Mouse (Mus musculus): ENCODE data around the gene Rpf1. TPM values are rescaled to one million over a fixed set of nuclear protein-coding genes. Genes with fewer than 3 reads are reported as not detected.

The Rpf1 gene
- polyA plus RNA-seq, 1 experiment from 2014 or later, result 37.0 TPM

GRCm38 (mm10) chr3:146499431-146500002, 21.7 kb downstream of the Rpf1 start, which contains the start of the genes Spata1 and Gng5:
Gene Spata1 (minus strand): TSS chr3:146499753.
Gene Gng5 (plus strand): TSS chr3:146499807.
- under 1% methylated on average over 73 of the region's 88 CpGs for WGBS

GRCm38 (mm10) chr3:146498989-146499388, 22.2 kb downstream of the Rpf1 start:
- peaks cover 7% of the 10 kb centered on the region; the same call in 1 of the 2 replicates for H3K36me3 ChIP-seq
- H3K27ac ChIP-seq (replicated peaks), result peak overlapping the region; percentile 72
- peak overlapping the region; percentile 72 for H3K4me2 ChIP-seq
- H3K4me1 ChIP-seq (replicated peaks), result peaks cover 28% of the 10 kb centered on the region
- peak overlapping the region; percentile 49 for H3K9ac ChIP-seq
- peak overlapping the region; percentile 79 for H3K4me3 ChIP-seq
- H3K9me3 ChIP-seq, result no peaks in the 10 kb centered on the region
- no peak for ATAC-seq (ENCODE audit: low FRiP score, low read depth)
- WGBS, result 5% methylated on average over 13 of the region's 13 CpGs
- H3K27me3 ChIP-seq, result no peaks in the 10 kb centered on the region

More at GRCm38 (mm10) chr3:146499431-146500002, 21.7 kb downstream of the Rpf1 start, which contains the start of the genes Spata1 and Gng5:
- peak within 1 kb of the TSS; percentile 49 for H3K9ac ChIP-seq
- peak; percentile 91 for ATAC-seq (ENCODE audit: low FRiP score, low read depth)
- H3K4me2 ChIP-seq, result peak within 1 kb of the TSS; percentile 72
- peaks cover 28% of the 10 kb centered on the region for H3K4me1 ChIP-seq (replicated peaks)
- peak within 1 kb of the TSS; percentile 79 for H3K4me3 ChIP-seq
- no peaks in the 10 kb centered on the region for H3K27me3 ChIP-seq
- H3K36me3 ChIP-seq, result peaks cover 9% of the 10 kb centered on the region; the same call in 1 of the 2 replicates
- H3K27ac ChIP-seq (replicated peaks), result peak within 1 kb of the TSS; percentile 77
- H3K9me3 ChIP-seq, result no peaks in the 10 kb centered on the region

GRCm38 (mm10) chr3:146494941-146495340, 26.3 kb downstream of the Rpf1 start:
- no peak overlapping the region for H3K27ac ChIP-seq (replicated peaks)
- WGBS, result 65% methylated on average over 8 of the region's 8 CpGs
- no peak overlapping the region for H3K4me2 ChIP-seq
- no peak overlapping the region for H3K9ac ChIP-seq
- ATAC-seq (ENCODE audit: low FRiP score, low read depth), result no peak
- no peak overlapping the region for H3K4me3 ChIP-seq
- peaks cover 8% of the 10 kb centered on the region; the same call in 1 of the 2 replicates for H3K4me1 ChIP-seq (replicated peaks)
- no peaks in the 10 kb centered on the region for H3K9me3 ChIP-seq
- no peaks in the 10 kb centered on the region for H3K36me3 ChIP-seq
- H3K27me3 ChIP-seq, result no peaks in the 10 kb centered on the region

GRCm38 (mm10) chr3:146486464-146486863, 34.8 kb downstream of the Rpf1 start:
- no peaks in the 10 kb centered on the region for H3K27me3 ChIP-seq
- no peaks in the 10 kb centered on the region for H3K36me3 ChIP-seq
- H3K4me2 ChIP-seq, result no peak overlapping the region
- 92% methylated on average over 4 of the region's 4 CpGs for WGBS
- H3K4me3 ChIP-seq, result no peak overlapping the region
- no peak for ATAC-seq (ENCODE audit: low FRiP score, low read depth)
- H3K9me3 ChIP-seq, result no peaks in the 10 kb centered on the region
- H3K4me1 ChIP-seq (replicated peaks), result no peaks in the 10 kb centered on the region
- H3K9ac ChIP-seq, result no peak overlapping the region
- no peak overlapping the region for H3K27ac ChIP-seq (replicated peaks)

- no peaks in the 10 kb centered on the region for H3K36me3 ChIP-seq
- H3K27me3 ChIP-seq, result no peaks in the 10 kb centered on the region
- no peak overlapping the region for H3K4me2 ChIP-seq
- WGBS, result 73% methylated on average over 2 of the region's 2 CpGs
- no peak for ATAC-seq (ENCODE audit: low FRiP score, low read depth)
- H3K4me3 ChIP-seq, result no peak overlapping the region
- no peaks in the 10 kb centered on the region for H3K9me3 ChIP-seq
- no peak overlapping the region for H3K9ac ChIP-seq
- H3K4me1 ChIP-seq (replicated peaks), result no peaks in the 10 kb centered on the region
- H3K27ac ChIP-seq (replicated peaks), result no peak overlapping the region
These were observed 39.2 kb downstream of the Rpf1 start for GRCm38 (mm10) chr3:146482044-146482443.

GRCm38 (mm10) chr3:146474428-146474827, 46.8 kb downstream of the Rpf1 start:
- H3K4me2 ChIP-seq, result no peak overlapping the region
- H3K9ac ChIP-seq, result no peak overlapping the region
- no peaks in the 10 kb centered on the region for H3K36me3 ChIP-seq
- no peaks in the 10 kb centered on the region for H3K4me1 ChIP-seq (replicated peaks)
- ATAC-seq (ENCODE audit: low FRiP score, low read depth), result no peak
- no peak overlapping the region for H3K4me3 ChIP-seq
- H3K9me3 ChIP-seq, result no peaks in the 10 kb centered on the region
- 94% methylated on average over 3 of the region's 3 CpGs for WGBS
- no peaks in the 10 kb centered on the region for H3K27me3 ChIP-seq
- H3K27ac ChIP-seq (replicated peaks), result no peak overlapping the region

- H3K27me3 ChIP-seq, result no peaks in the 10 kb centered on the region
- H3K9me3 ChIP-seq, result no peaks in the 10 kb centered on the region
- ATAC-seq (ENCODE audit: low FRiP score, low read depth), result no peak
- no peaks in the 10 kb centered on the region for H3K36me3 ChIP-seq
- no peak overlapping the region for H3K27ac ChIP-seq (replicated peaks)
- H3K4me3 ChIP-seq, result no peak overlapping the region
- H3K9ac ChIP-seq, result no peak overlapping the region
- H3K4me2 ChIP-seq, result no peak overlapping the region
- no peaks in the 10 kb centered on the region for H3K4me1 ChIP-seq (replicated peaks)
These were observed 47.5 kb downstream of the Rpf1 start for GRCm38 (mm10) chr3:146473741-146474140.

GRCm38 (mm10) chr3:146472657-146473056, 48.6 kb downstream of the Rpf1 start:
- Histone ChIP-seq H3K9ac (no peak overlapping the region), H3K9me3 (no peaks in the 10 kb centered on the region), H3K4me1 (replicated peaks) (no peaks in the 10 kb centered on the region), H3K27ac (replicated peaks) (no peak overlapping the region), H3K4me3 (no peak overlapping the region), H3K27me3 (no peaks in the 10 kb centered on the region), H3K4me2 (no peak overlapping the region), H3K36me3 (no peaks in the 10 kb centered on the region)
- ATAC-seq (ENCODE audit: low FRiP score, low read depth), result no peak
- WGBS, result 72% methylated on average over 4 of the region's 4 CpGs

GRCm38 (mm10) chr3:146469226-146469625, 52.0 kb downstream of the Rpf1 start:
- no peaks in the 10 kb centered on the region for H3K27me3 ChIP-seq
- H3K9ac ChIP-seq, result no peak overlapping the region
- no peaks in the 10 kb centered on the region for H3K9me3 ChIP-seq
- H3K27ac ChIP-seq (replicated peaks), result no peak overlapping the region
- ATAC-seq (ENCODE audit: low FRiP score, low read depth), result no peak
- no peak overlapping the region for H3K4me3 ChIP-seq
- H3K36me3 ChIP-seq, result no peaks in the 10 kb centered on the region
- H3K4me2 ChIP-seq, result no peak overlapping the region
- WGBS, result 84% methylated on average over 2 of the region's 2 CpGs
- H3K4me1 ChIP-seq (replicated peaks), result no peaks in the 10 kb centered on the region

- H3K4me2 ChIP-seq, result no peak overlapping the region
- 69% methylated on average over 2 of the region's 2 CpGs for WGBS
- no peak overlapping the region for H3K4me3 ChIP-seq
- H3K9me3 ChIP-seq, result no peaks in the 10 kb centered on the region
- no peak overlapping the region for H3K27ac ChIP-seq (replicated peaks)
- H3K4me1 ChIP-seq (replicated peaks), result no peaks in the 10 kb centered on the region
- no peaks in the 10 kb centered on the region for H3K27me3 ChIP-seq
- no peak overlapping the region for H3K9ac ChIP-seq
- H3K36me3 ChIP-seq, result no peaks in the 10 kb centered on the region
- ATAC-seq (ENCODE audit: low FRiP score, low read depth), result no peak
These were observed 58.3 kb downstream of the Rpf1 start for GRCm38 (mm10) chr3:146462939-146463338.

Other genes with a start within 250 kb of the Rpf1 start
- gene Ssx2ip, start 116.8 kb downstream of the Rpf1 start, polyA plus RNA-seq (2015; fragmentation: Nextera tagmentation; extraction: Ambion mirVana), result 17.0 and 18.0 TPM in 2 replicates
- 5.2 and 5.8 TPM in 2 replicates for gene Ctbs, start 71.6 kb downstream of the Rpf1 start, polyA plus RNA-seq (2015; fragmentation: Nextera tagmentation; extraction: Ambion mirVana)
- gene Spata1, start 21.7 kb downstream of the Rpf1 start, polyA plus RNA-seq (2015; fragmentation: Nextera tagmentation; extraction: Ambion mirVana), result 5.4 and 5.6 TPM in 2 replicates
- gene Gng5, start 21.6 kb downstream of the Rpf1 start, polyA plus RNA-seq (2015; fragmentation: Nextera tagmentation; extraction: Ambion mirVana), result 372 and 431 TPM in 2 replicates
- gene Uox, start 49.0 kb upstream of the Rpf1 start, polyA plus RNA-seq (2015; fragmentation: Nextera tagmentation; extraction: Ambion mirVana), result 0.14 and 0.18 TPM in 2 replicates
- gene Dnase2b, start 94.2 kb upstream of the Rpf1 start, polyA plus RNA-seq (2015; fragmentation: Nextera tagmentation; extraction: Ambion mirVana), result not detected in 2 replicates
- gene 4930503B20Rik, start 129.9 kb upstream of the Rpf1 start, polyA plus RNA-seq (2015; fragmentation: Nextera tagmentation; extraction: Ambion mirVana), result not detected in 2 replicates
- 0.30 and 0.72 TPM in 2 replicates for gene Samd13, start 164.2 kb upstream of the Rpf1 start, polyA plus RNA-seq (2015; fragmentation: Nextera tagmentation; extraction: Ambion mirVana)

Measured in hindbrain, embryonic 15.5 days (tissue).